Mouse (Mus musculus): ENCODE measurements at regions not wholly inside any gene's neighbourhood (a gene's known extent, or its start where the extent isn't known, plus 50 kb on each side); places are given as distances from the start of the nearest gene placed in this dataset.

DNA sequence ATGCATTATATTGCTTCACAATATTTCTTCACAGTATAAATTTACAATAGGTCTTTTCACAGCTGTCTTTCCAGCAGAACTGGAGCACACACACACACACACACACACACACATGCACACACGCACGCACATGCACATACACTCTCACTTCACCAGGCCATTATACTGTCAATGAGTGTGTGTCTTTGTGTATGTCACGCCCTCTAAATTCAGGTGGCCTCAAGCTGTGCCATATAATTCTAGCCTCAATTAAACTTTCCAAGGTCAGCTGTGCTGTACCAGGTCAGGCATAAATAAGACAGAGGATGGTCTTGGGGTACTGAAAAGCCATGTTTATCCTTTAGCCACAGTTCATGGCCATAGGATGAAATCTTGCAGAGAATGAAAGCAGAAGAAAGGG lies 442.4 kb downstream of the Gm10295 start:
- no peak for TF ChIP-seq HCFC1 (IDR thresholded peaks at IDR 0.05; ENCODE audit: borderline replicate concordance, insufficient read depth, low read length)
- TF ChIP-seq ZNF384 (IDR thresholded peaks at IDR 0.05; ENCODE audit: low read depth, low read length): no peak
- no peak for TF ChIP-seq MAFK (IDR thresholded peaks at IDR 0.05; ENCODE audit: insufficient read depth, low read depth, low read length)
- TF ChIP-seq ZC3H11A (IDR thresholded peaks at IDR 0.05; ENCODE audit: borderline replicate concordance, low read depth, low read length): no peak
- no peak for DNase-seq (ENCODE audit: low read depth, low spot score)
- in situ Hi-C loops (cut with MboI; ENCODE audit: low sequenced_read_pairs in 2 of 2, unreplicated experiment in 2 of 2): no loop called here

DNA sequence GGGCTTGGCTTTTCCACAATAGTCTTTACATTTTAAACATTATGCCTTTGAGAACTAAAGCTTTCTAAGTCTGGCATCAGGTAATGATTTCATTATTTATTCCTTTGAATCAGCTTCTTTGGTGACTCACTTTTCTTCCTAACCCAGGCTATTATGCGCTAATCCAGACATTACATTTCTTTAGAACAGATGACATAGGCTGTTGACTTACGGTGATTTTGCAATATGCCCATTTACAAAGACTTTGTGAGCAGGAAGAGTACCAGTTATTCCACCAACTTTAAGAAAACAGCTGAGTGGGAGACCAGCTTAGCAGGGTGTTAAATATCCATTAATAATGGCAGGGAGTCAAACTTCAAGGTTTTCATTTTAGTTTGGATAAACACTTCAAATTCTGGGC lies 459.6 kb downstream of the Gm10295 start:
- H3K4me1 ChIP-seq (ENCODE audit: control insufficient read depth in 2 of 2, insufficient read depth in 2 of 2, low read length in 2 of 2, poor library complexity in 1 of 2): no peaks in the 10 kb centered on the region
- H3K9ac ChIP-seq (ENCODE audit: insufficient read depth, low read depth, low read length, poor library complexity, severe bottlenecking): no peak overlapping the region
- no peak overlapping the region for H3K4me3 ChIP-seq (ENCODE audit: insufficient read depth in 1 of 2, low read depth in 1 of 2, low read length in 2 of 2, poor library complexity in 1 of 2, severe bottlenecking in 1 of 2)
- no peak for DNase-seq (ENCODE audit: low read depth, low spot score)
- TF ChIP-seq ZC3H11A (IDR thresholded peaks at IDR 0.05; ENCODE audit: borderline replicate concordance, low read depth, low read length): no peak
- TF ChIP-seq CHD2 (IDR thresholded peaks at IDR 0.05; ENCODE audit: low read depth, low read length): no peak
- no peak for TF ChIP-seq ZNF384 (IDR thresholded peaks at IDR 0.05; ENCODE audit: low read depth, low read length)
- no peak for TF ChIP-seq MAFK (IDR thresholded peaks at IDR 0.05; ENCODE audit: insufficient read depth, low read depth, low read length)
- no peak for TF ChIP-seq HCFC1 (IDR thresholded peaks at IDR 0.05; ENCODE audit: borderline replicate concordance, insufficient read depth, low read length)
- H3K9me3 ChIP-seq (ENCODE audit: control insufficient read depth, insufficient read depth, low read depth, low read length): no peaks in the 10 kb centered on the region
- in situ Hi-C loops (cut with MboI; ENCODE audit: low sequenced_read_pairs in 2 of 2, unreplicated experiment in 2 of 2): no loop called here
- no peak overlapping the region for H3K27ac ChIP-seq (ENCODE audit: insufficient read depth, low read depth, low read length, poor library complexity, severe bottlenecking)
- no peaks in the 10 kb centered on the region for H3K36me3 ChIP-seq (ENCODE audit: control insufficient read depth, insufficient read depth, low read length, poor library complexity, severe bottlenecking)

More for the DNA sequence above, 442.4 kb downstream of the Gm10295 start:
- Histone ChIP-seq H3K4me3 (ENCODE audit: insufficient read depth in 1 of 2, low read depth in 1 of 2, low read length in 2 of 2, poor library complexity in 1 of 2, severe bottlenecking in 1 of 2) (no peak overlapping the region), H3K36me3 (ENCODE audit: control insufficient read depth, insufficient read depth, low read length, poor library complexity, severe bottlenecking) (no peaks in the 10 kb centered on the region), H3K9ac (ENCODE audit: insufficient read depth, low read depth, low read length, poor library complexity, severe bottlenecking) (no peak overlapping the region), H3K4me1 (ENCODE audit: control insufficient read depth in 2 of 2, insufficient read depth in 2 of 2, low read length in 2 of 2, poor library complexity in 1 of 2) (no peaks in the 10 kb centered on the region), H3K9me3 (ENCODE audit: control insufficient read depth, insufficient read depth, low read depth, low read length) (no peaks in the 10 kb centered on the region), H3K27ac (ENCODE audit: insufficient read depth, low read depth, low read length, poor library complexity, severe bottlenecking) (no peak overlapping the region)

- Histone ChIP-seq H3K36me3 (ENCODE audit: control insufficient read depth, insufficient read depth, low read length, poor library complexity, severe bottlenecking) (no peaks in the 10 kb centered on the region), H3K4me1 (ENCODE audit: control insufficient read depth in 2 of 2, insufficient read depth in 2 of 2, low read length in 2 of 2, poor library complexity in 1 of 2) (no peaks in the 10 kb centered on the region), H3K9ac (ENCODE audit: insufficient read depth, low read depth, low read length, poor library complexity, severe bottlenecking) (no peak overlapping the region), H3K9me3 (ENCODE audit: control insufficient read depth, insufficient read depth, low read depth, low read length) (no peaks in the 10 kb centered on the region), H3K4me3 (ENCODE audit: insufficient read depth in 1 of 2, low read depth in 1 of 2, low read length in 2 of 2, poor library complexity in 1 of 2, severe bottlenecking in 1 of 2) (no peak overlapping the region), H3K27ac (ENCODE audit: insufficient read depth, low read depth, low read length, poor library complexity, severe bottlenecking) (no peak overlapping the region)
- in situ Hi-C loops (cut with MboI; ENCODE audit: low sequenced_read_pairs in 2 of 2, unreplicated experiment in 2 of 2): no loop called here
- no peak for DNase-seq (ENCODE audit: low read depth, low spot score)
- TF ChIP-seq ZNF384 (IDR thresholded peaks at IDR 0.05; ENCODE audit: low read depth, low read length) (no peak), CHD2 (IDR thresholded peaks at IDR 0.05; ENCODE audit: low read depth, low read length) (no peak), HCFC1 (IDR thresholded peaks at IDR 0.05; ENCODE audit: borderline replicate concordance, insufficient read depth, low read length) (no peak), ZC3H11A (IDR thresholded peaks at IDR 0.05; ENCODE audit: borderline replicate concordance, low read depth, low read length) (no peak), MAFK (IDR thresholded peaks at IDR 0.05; ENCODE audit: insufficient read depth, low read depth, low read length) (no peak)
Observed at GRCm38 (mm10) chr7:70880496-70880895, 470.8 kb downstream of the Gm10295 start.

GRCm38 (mm10) chr7:70874393-70874792 lies 476.9 kb downstream of the Gm10295 start:
- no peak for DNase-seq (ENCODE audit: low read depth, low spot score)
- no peaks in the 10 kb centered on the region for H3K36me3 ChIP-seq (ENCODE audit: control insufficient read depth, insufficient read depth, low read length, poor library complexity, severe bottlenecking)
- in situ Hi-C loops (cut with MboI; ENCODE audit: low sequenced_read_pairs in 2 of 2, unreplicated experiment in 2 of 2): no loop called here

More at GRCm38 (mm10) chr7:70874393-70874792, 476.9 kb downstream of the Gm10295 start:
- Histone ChIP-seq H3K9ac (ENCODE audit: insufficient read depth, low read depth, low read length, poor library complexity, severe bottlenecking) (no peak overlapping the region), H3K9me3 (ENCODE audit: control insufficient read depth, insufficient read depth, low read depth, low read length) (no peaks in the 10 kb centered on the region), H3K4me1 (ENCODE audit: control insufficient read depth in 2 of 2, insufficient read depth in 2 of 2, low read length in 2 of 2, poor library complexity in 1 of 2) (no peaks in the 10 kb centered on the region), H3K27ac (ENCODE audit: insufficient read depth, low read depth, low read length, poor library complexity, severe bottlenecking) (no peak overlapping the region), H3K4me3 (ENCODE audit: insufficient read depth in 1 of 2, low read depth in 1 of 2, low read length in 2 of 2, poor library complexity in 1 of 2, severe bottlenecking in 1 of 2) (no peak overlapping the region)
- no peak for TF ChIP-seq CHD2 (IDR thresholded peaks at IDR 0.05; ENCODE audit: low read depth, low read length)
- TF ChIP-seq HCFC1 (IDR thresholded peaks at IDR 0.05; ENCODE audit: borderline replicate concordance, insufficient read depth, low read length): no peak
- TF ChIP-seq ZC3H11A (IDR thresholded peaks at IDR 0.05; ENCODE audit: borderline replicate concordance, low read depth, low read length): no peak
- no peak for TF ChIP-seq MAFK (IDR thresholded peaks at IDR 0.05; ENCODE audit: insufficient read depth, low read depth, low read length)
